Mouse (Mus musculus): ENCODE results near the gene Narfl.
A peak's percentile ranks its signal among the peaks of the same experiment; 100 is the strongest.

The Narfl gene

GRCm38 (mm10) chr17:25762591-25762990, 11.0 kb upstream of the Narfl start:
- DNase-seq (ENCODE audit: low read depth, low spot score): no peak

GRCm38 (mm10) chr17:25765886-25766285, 7.7 kb upstream of the Narfl start:
- DNase-seq (ENCODE audit: low read depth, low spot score): no peak

DNA sequence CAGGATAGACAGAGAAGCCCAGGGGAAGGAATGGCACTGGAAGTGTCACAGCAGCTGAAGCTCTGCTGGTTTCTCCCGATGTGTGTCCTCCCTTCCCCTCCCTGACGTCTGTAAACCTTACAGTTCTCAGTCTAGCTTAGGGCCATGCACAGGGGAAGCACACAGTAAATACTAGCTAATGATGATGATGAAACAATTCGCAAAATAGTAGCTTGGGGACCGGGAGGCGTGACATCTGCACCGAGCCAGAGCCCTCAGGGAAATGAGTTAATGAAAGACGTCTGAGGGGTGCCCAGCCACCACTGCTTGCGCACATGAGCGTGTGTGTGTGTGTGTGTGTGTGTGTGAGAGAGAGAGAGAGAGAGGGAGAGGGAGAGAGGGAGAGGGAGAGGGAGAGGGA, 4.2 kb upstream of the Narfl start:
- DNase-seq (ENCODE audit: low read depth, low spot score): no peak

- no peak for DNase-seq (ENCODE audit: low read depth, low spot score)
Measured at GRCm38 (mm10) chr17:25775318-25776062, 1.9 kb downstream of the Narfl start.

DNA sequence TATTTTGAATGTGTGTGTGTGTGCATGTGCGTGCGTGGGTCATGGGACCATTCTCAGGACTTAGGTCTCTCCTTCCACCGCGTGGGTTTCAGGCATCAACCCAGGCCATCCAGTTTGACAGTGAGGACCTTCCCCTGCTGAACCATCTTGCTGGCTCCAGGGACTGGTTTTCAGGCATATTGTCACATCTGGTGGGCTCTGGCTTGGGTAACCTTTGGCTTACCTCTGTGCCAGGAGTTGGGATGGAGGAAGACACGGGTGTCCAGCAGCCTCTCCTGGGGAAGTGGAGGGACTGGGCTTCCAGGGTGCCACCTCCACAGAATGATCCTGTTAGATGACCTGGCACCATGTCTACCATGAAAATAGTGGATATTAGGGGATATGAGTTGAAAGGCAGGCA, 4.4 kb downstream of the Narfl start:
- no peak for DNase-seq (ENCODE audit: low read depth, low spot score)

DNA sequence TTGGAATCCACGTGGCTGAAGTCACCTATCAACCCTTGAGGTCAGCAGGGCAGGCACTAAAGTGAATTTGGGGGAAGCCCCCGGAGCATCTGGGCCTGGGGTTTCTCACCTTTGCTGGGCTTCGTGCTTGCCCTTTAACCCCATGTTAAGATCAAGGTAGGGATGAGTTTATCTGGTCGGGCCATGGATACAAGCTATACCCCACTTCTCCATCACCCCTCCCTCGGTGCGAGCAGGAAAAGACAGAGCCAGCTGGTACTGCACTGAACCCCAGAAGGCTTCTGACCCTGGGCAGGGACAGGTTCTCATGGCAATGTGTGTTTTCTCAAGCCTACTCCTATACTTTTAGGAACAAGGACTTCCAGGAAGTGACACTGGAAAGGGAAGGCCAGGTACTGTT, 7.8 kb downstream of the Narfl start:
- DNase-seq (ENCODE audit: low read depth, low spot score): no peak

GRCm38 (mm10) chr17:25783086-25783485, 9.5 kb downstream of the Narfl start:
- no peak for DNase-seq (ENCODE audit: low read depth, low spot score)

DNA sequence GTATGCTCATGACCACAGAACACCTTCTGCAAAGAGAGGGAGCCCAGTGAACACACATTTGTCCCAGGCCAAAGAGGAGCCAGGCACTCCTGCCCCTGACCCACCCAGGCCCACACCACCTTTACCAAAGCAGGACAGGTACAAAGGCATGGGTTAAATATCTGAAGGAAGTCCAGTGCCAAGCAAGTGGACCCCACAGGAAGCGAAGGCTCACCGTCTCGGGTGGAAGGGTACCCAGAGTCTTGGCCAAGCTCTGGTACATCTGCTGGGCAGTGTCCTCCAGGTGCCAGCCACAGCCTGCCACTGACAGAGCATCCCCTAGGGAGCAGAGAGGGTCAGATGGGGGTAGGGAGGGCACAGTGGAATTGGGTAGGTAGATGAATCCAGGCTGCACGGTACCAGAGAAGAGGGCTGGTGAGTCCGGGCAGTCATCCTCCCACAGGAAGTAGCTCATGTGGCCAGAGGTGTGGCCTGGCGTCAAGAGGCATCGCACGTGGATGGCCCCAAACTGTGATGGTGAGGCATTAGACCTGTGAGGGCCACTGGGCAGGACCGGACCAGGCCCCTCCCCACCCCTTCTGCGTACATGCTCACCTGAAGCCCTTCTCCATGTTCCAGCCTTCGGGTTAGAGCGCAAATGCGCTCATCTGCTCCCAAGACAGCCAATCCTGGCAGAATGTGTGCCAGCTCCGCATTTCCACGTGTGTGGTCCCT, 10.4 kb downstream of the Narfl start:
- DNase-seq (ENCODE audit: low read depth, low spot score): no peak

GRCm38 (mm10) chr17:25785281-25785745, 11.7 kb downstream of the Narfl start, which contains the start of gene Haghl:
Gene Haghl (minus strand): TSS chr17:25785673.
- peak; percentile 85 for DNase-seq (ENCODE audit: low read depth, low spot score)

- DNase-seq (ENCODE audit: low read depth, low spot score): no peak
Measured at GRCm38 (mm10) chr17:25786280-25786679, 12.7 kb downstream of the Narfl start, which contains the start of gene Ccdc78. Gene Ccdc78 (plus strand): TSS chr17:25786580.

DNA sequence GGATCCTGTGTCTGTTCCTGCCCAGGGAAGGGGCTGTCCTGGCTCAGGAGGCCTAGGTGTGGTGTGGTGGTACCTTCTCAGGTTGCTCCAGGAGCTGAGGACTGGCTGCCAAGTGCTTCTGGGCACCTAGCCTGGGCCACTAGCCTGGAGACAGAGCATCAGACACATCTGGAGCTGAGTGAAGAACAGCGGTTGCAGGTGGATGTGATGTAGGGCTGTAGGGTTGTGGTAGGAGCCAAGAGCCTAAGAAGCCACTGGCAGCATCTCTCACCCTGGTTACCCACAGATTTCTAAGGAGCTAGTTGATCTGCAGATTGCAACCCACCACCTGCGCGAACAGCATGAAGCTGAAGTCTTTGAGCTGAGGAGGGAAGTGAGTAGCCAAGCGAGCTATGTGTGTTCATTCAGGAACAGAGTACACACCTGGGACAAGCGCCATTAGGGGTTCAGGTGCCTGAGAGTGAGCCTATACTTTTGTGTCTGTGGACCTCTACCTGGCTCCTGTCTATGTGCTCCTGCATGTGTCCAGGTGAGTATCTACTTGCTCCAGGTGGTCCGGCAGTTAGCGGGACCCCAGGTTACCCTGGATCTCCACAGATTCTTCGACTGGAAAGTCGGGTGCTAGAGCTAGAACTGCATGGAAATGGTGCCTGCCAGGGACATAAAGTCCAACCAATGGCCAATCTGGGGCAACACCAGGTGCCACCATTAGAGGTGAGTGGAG, 13.4 kb downstream of the Narfl start:
- no peak for DNase-seq (ENCODE audit: low read depth, low spot score)

DNA sequence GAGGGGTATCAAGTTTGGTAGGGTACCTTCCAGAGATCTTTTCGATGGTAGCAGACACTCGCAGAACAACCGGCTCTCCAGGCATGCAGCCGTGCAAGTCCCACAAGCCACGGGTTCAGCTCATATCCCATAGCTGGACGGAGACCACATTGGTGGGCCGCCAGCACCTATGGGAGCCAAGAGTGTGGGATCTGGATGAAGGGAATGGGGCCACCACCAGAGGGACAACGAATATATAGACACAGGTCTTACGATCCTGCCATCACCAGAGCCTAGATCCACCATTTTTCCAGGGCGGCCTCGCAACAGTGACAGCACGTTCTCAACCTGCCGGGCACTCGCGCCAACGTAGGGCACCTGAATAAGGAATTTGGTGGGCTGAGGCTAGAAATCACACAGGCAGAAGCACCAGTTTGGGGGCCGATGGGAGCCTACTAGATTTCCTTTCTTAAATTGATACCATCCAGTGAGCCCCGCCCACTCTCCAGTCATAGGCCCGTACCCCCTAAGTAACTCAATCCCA, 17.8 kb downstream of the Narfl start:
- DNase-seq (ENCODE audit: low read depth, low spot score): no peak

DNA sequence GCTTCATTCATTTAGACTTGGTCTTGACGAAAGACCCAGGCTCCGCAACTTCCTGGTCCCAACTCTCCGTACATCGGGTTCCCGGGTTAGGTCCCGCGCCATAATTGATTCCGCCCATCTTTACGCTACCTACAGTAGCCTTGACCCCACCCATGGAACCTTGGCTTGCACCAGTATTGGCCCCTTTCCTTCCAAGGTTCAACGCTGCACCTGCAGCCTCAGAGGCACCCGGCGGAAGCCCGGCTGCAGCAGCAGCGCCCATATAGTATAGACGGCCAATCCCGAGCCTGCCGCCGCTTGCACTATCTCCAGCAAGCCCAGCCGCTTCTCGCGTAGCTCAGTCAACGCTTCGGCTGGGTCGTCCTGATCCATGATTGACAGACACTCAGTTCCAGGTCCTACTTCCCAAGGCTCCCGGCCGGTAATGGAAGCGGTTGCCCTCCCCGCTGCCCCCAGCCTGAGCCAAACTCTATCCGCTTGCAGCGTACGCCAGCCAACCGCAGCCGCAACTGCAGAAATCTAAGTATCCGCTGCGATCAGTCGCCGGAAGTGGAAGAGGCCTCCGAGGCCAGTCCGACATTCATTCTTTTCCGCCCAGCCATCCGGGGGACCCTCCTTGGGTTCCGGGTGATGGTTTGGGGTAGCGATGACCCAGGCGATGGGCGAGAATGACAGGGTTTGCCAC, 18.4 kb downstream of the Narfl start:
- DNase-seq (ENCODE audit: low read depth, low spot score): no peak

- DNase-seq (ENCODE audit: low read depth, low spot score): no peak
Measured at GRCm38 (mm10) chr17:25792615-25793014, 19.0 kb downstream of the Narfl start, which contains the start of gene Fam173a. Gene Fam173a (minus strand): TSS chr17:25792901.

DNA sequence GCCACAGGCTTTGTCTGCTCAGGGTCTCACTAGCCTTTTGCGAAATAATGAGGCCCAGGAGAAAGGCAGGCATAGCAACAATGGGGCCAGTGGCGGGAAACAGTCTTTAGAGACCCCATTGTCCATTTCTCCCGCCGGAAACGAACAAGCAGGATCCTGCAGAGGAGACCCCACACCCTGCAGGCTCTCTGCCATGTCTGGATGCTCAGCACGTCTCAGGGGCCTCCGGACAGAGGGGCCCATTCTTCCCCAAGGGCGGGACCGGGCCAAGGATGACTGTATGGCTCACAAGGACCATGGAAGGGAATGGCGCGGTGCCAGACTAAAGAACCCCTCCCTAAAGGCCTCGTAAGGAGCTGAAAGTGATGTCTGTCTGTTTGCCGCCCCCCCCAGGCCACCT, 20.6 kb downstream of the Narfl start:
- DNase-seq (ENCODE audit: low read depth, low spot score): no peak

- no peak for DNase-seq (ENCODE audit: low read depth, low spot score)
Measured at GRCm38 (mm10) chr17:25794998-25795397, 21.4 kb downstream of the Narfl start.

DNA sequence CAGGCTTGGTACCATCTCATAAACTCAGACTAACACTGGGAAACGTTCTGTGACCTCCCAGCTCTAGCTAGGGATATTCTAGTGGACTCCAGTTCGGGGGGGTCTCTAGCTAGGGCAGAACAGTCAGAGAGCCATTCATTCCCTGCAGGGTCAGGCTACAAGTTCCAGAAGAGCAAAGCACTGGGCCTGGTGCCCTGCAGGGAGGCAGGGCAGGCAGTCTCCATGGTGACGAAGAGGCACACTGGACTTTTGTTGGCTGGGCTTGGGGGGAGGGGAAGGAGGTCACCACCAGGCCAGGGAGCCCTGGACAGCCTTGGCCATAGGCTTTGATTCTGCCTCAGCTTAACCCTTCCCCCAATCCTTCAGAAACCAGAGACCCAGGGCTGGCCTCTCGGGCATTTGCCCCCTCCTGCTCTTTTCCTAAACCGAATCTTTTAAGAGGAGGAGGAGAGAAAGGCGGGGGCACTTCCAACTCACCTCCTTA, 22.1 kb downstream of the Narfl start, which contains the start of gene AC134908.4:
TSS of gene AC134908.4 (minus strand) at position 51 of the 484 bp plus-strand sequence.
- no peak for DNase-seq (ENCODE audit: low read depth, low spot score)

- DNase-seq (ENCODE audit: low read depth, low spot score): no peak
Measured at GRCm38 (mm10) chr17:25796211-25796771, 22.7 kb downstream of the Narfl start.

DNA sequence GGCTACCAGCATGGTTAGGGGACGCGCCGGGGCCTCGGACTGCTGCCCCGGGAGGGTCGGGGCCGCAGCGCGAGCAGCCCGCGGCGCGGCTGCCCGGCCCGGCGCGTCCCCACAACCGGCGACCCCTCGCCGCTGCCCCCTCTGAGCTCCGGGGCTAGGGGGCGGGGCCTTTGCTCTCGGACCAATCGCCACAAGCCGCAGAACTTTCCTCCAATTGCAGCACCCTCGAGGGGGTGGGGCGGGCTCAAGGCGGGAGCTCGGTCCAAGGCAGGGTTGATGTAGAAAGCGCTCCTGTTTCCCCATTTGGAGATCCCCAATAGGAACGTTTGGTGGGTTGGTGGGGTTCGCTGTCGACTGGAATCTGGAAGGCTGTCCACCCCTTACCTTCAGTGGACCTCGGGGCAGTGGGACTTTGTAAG, 23.4 kb downstream of the Narfl start, which contains the start of gene Metrn:
TSS of gene Metrn (minus strand) at position 186 of the 419 bp plus-strand sequence.
- no peak for DNase-seq (ENCODE audit: low read depth, low spot score)

DNA sequence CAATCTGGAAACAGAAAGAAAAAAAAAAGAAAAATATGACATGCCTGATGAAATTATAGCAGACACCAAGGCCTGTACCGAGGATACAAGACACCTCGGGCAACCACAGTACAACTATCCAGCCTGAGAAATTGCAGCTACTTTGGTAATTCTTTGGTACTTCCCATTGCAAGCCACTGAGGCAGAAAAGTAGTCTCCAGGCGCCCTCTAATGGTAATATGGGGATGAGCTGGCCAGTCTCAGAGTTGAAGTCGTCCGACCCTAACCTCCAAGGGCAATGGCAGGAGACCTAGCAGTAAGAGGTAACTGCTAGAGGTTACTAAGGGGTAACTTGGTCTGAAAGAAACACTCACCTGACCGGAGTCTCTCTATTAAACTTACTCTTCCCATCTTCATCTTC, 27.5 kb downstream of the Narfl start:
- no peak for DNase-seq (ENCODE audit: low read depth, low spot score)

Data from brain, embryonic 18.5 days (tissue).